Mouse (Mus musculus) frontal cortex, postnatal 14 days (tissue): ENCODE data around the gene Sh2d3c.
A peak's percentile ranks its signal among the peaks of the same experiment; 100 is the strongest.

ENCODE experiments used
- DNase-seq, 2 experiments: peaks; one replicate each; pipeline ENCODE4 v3.0.0; 2022; ENCODE audit warnings: low spot score in 2 of 2

Gene Sh2d3c

GRCm38 (mm10) chr2:32699680-32700079 lies 21.2 kb upstream of the Sh2d3c start:
- no peak for DNase-seq

GRCm38 (mm10) chr2:32700966-32701743 lies 19.7 kb upstream of the Sh2d3c start:
- no peak for DNase-seq

- no peak for DNase-seq
Measured at GRCm38 (mm10) chr2:32703046-32703445, 17.8 kb upstream of the Sh2d3c start.

GRCm38 (mm10) chr2:32704021-32704421 lies 16.8 kb upstream of the Sh2d3c start, which contains the start of gene Fpgs:
Gene Fpgs, minus strand, starts transcription at chr2:32704145.
- DNase-seq = no peak

- DNase-seq = no peak
Measured at GRCm38 (mm10) chr2:32705018-32705417, 15.8 kb upstream of the Sh2d3c start.

GRCm38 (mm10) chr2:32706971-32707370 lies 13.9 kb upstream of the Sh2d3c start:
- no peak for DNase-seq

- no peak for DNase-seq
Measured at GRCm38 (mm10) chr2:32708643-32709042, 12.2 kb upstream of the Sh2d3c start.

- no peak for DNase-seq
Measured at GRCm38 (mm10) chr2:32709521-32710137, 11.2 kb upstream of the Sh2d3c start.

- DNase-seq = no peak
Measured at GRCm38 (mm10) chr2:32710425-32710824, 10.4 kb upstream of the Sh2d3c start.

GRCm38 (mm10) chr2:32711301-32712056 lies 9.4 kb upstream of the Sh2d3c start:
- DNase-seq = no peak

GRCm38 (mm10) chr2:32712108-32712551 lies 8.7 kb upstream of the Sh2d3c start:
- no peak for DNase-seq

GRCm38 (mm10) chr2:32712586-32712933 lies 8.3 kb upstream of the Sh2d3c start:
- DNase-seq = peak; percentile 84 to 87

GRCm38 (mm10) chr2:32712934-32713817 lies 7.7 kb upstream of the Sh2d3c start, which contains the start of gene Cdk9:
Gene Cdk9, minus strand, starts transcription at chr2:32713076.
- DNase-seq = peak; percentile 84 to 87

- DNase-seq = no peak
Measured at GRCm38 (mm10) chr2:32714117-32714986, 6.5 kb upstream of the Sh2d3c start.

- no peak for DNase-seq
Measured at GRCm38 (mm10) chr2:32714987-32715425, 5.8 kb upstream of the Sh2d3c start.

- peak; percentile 36 to 41 for DNase-seq
Measured at GRCm38 (mm10) chr2:32718761-32719160, 2.1 kb upstream of the Sh2d3c start.

- DNase-seq = no peak
Measured at GRCm38 (mm10) chr2:32720053-32720452, 802 bp upstream of the Sh2d3c start.

GRCm38 (mm10) chr2:32722046-32722445 lies 1.2 kb downstream of the Sh2d3c start:
- DNase-seq = no peak

- no peak for DNase-seq
Measured at GRCm38 (mm10) chr2:32722581-32722980, 1.7 kb downstream of the Sh2d3c start.

GRCm38 (mm10) chr2:32724149-32724548 lies 3.3 kb downstream of the Sh2d3c start:
- DNase-seq = no peak
